Mouse (Mus musculus): ENCODE data around the gene Gm4027.
A peak's percentile ranks its signal among the peaks of the same experiment; 100 is the strongest.
"Not testable (repeated sequence)": the region's sequence is repeated elsewhere in the genome, so short reads cannot be mapped to it uniquely, and the experiment has no call there.

Gene Gm4027

DNA sequence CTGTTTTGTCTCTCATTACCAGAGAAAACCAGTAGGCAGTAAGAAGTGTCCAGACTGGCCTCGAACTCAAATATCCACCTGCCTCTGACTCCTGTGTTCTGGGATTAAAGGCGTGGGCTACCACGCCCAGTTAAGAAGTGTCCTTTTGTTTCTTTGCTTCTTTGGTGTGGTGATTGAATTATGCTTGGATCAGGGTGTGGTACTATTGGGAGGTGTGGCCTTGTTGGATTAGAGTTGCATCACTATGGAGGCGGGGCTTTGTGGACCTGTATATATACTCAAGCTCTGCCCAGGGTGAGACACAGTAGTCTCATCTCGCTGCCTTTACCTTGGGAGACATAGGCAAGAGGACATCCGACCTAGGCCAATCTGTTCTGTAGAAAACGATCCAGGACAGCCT, at the start of gene Gm4027:
Gm4027 (plus strand) TSS at position 301 of the 400 bp plus-strand sequence.
- DNase-seq: not testable (repeated sequence)

GRCm38 (mm10) chr12:87601388-87601787, 17.3 kb upstream of the Gm4027 start:
- peak; percentile 13 for DNase-seq

DNA sequence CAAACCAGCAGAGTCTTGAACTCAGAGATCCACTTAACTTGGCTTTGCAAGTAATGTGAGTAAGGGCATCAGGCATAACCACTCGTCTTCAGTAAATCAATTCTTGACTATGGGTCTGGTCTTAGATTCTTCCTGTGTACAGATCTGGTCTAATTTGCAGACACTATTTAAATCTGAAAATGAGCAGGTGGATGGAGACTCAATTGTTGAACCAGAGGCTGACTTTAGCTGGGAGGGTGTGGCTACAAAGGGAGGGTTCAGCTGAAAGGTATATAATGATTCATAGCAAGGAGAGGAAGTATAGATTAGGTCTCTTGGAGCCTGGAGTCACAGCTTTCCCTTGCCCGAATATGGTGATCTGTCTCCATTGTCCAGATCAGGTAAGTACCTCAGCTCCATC, 16.3 kb upstream of the Gm4027 start, which contains the start of gene Oog1:
Oog1 (plus strand) TSS at position 301 of the 400 bp plus-strand sequence.
- not testable (repeated sequence) for DNase-seq

DNA sequence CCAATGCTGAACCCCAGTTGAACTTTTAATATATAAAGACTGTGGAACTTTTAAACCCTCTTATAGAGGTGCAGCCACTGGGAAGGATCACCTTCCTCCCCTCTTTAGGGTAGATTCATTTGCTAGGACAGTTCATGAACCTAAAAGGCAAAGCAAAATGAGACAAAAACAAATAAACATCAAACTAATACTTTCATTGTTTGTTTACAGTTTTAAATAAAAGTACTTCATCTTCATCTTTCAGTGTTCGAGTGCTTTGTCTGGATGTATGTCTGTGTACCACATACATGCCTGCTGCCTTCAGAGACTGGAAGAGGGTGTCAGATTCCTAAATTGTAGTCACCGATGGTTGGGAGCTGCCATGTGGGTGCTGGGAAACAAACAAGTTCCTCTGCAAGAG, 25.9 kb downstream of the Gm4027 start, which contains the start of gene Gm16381:
Gm16381 (minus strand) TSS at position 101 of the 400 bp plus-strand sequence.
- not testable (repeated sequence) for DNase-seq

DNA sequence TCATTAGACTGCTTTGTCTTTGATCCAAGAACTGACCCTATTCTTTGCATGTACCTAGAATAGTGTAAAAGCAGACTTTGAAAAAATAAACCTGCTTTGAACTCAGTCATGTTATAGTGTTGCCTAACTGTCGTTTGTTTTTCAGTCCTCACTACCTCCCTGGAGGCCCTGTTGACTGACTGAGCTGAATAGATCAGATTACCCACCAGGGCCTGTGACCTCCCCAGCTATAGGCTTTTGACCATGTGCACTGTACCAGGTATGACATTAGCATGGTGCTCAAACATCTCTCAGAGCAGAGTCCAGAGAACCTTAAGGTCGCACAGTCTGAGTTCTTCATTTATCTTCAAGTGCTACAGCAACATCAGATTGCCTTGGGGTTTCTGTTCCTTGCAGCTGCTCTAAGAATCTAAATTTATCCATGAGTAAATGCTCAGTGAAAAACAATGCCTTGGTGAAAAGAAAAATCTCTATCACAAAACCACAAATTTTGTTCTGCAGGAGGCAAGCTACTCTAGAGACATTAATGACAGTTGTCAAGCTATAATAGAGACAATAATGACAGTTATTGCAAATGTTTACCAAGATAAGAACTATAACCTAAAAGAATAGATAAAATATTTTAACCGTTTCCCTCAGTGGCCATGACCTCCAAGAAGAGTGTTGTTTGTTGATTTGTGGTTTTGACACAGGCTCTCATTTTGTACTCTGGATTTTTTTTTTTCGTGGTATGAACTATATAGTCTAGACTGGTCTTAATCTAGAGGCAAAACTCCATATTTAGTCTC, 34.4 kb downstream of the Gm4027 start:
- not testable (repeated sequence) for DNase-seq

All from heart, adult 11 months (tissue).